25 mouse cellular contexts compared by ENCODE assay signal in the genomic region with DNA sequence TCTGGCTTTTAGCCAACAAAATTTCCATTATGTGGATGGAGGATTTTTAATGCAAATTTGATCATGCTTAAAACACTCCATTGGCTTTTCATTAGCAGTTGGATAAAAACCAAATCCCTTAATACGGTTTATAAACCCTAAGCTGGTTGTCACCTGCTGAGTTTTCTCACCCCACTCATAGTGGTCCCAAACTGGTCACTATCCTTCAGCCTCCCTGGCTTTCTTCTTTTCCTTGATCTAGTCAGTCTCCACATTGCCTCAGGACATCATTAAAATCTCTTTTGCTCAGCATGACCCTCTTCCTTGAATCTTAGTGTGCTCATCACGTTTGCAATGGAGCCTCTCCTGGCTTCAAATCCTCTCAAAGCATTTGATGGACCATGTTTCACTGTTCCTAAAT.
DNase-seq lines count a peak whose midpoint lies in the region; ATAC-seq and TF ChIP-seq lines count a peak whose summit lies in the region.
"Had no signal": no experiment of that assay in that cellular context is flagged by ENCODE, and none has a peak within 500 bp of the region (broad histone marks: within the 10 kb centered on the region; RNA-seq: fewer than 3 reads in every experiment).

No protein-coding gene starts in this region.

- no peaks in the 10 kb centered on the region for H3K36me3 ChIP-seq in forebrain, embryonic 14.5 days (ENCODE audit: control insufficient read depth, insufficient read depth, low read length)
- no peaks in the 10 kb centered on the region for H3K36me3 ChIP-seq in forebrain, embryonic 13.5 days (ENCODE audit: poor library complexity, severe bottlenecking)
- no peaks in the 10 kb centered on the region for H3K36me3 ChIP-seq in midbrain, postnatal 0 days (ENCODE audit: insufficient read depth, low read length)
- H3K36me3 ChIP-seq in midbrain, embryonic 16.5 days (ENCODE audit: control insufficient read depth, insufficient read depth, low read length), result no peaks in the 10 kb centered on the region
- H3K36me3 ChIP-seq: forebrain, embryonic 10.5 days; forebrain, embryonic 15.5 days; G1E; heart, embryonic 12.5 days; heart, embryonic 15.5 days; hindbrain, embryonic 10.5 days; hindbrain, embryonic 13.5 days had no signal

- no peaks in the 10 kb centered on the region for H3K27me3 ChIP-seq in forebrain, embryonic 14.5 days (replicated peaks; ENCODE audit: control insufficient read depth, insufficient read depth, low read length)
- no peaks in the 10 kb centered on the region for H3K27me3 ChIP-seq in forebrain, embryonic 13.5 days
- no peaks in the 10 kb centered on the region for H3K27me3 ChIP-seq in midbrain, postnatal 0 days (ENCODE audit: insufficient read depth, low read length)
- no peaks in the 10 kb centered on the region for H3K27me3 ChIP-seq in midbrain, embryonic 16.5 days (ENCODE audit: control insufficient read depth, insufficient read depth, low read depth, low read length)
- H3K27me3 ChIP-seq: CH12.LX; forebrain, embryonic 15.5 days; heart, embryonic 12.5 days; heart, embryonic 15.5 days; hindbrain, embryonic 13.5 days; Patski had no signal

- 27% methylated on average over 2 of the region's 2 CpGs for WGBS in forebrain, embryonic 14.5 days
- WGBS in forebrain, embryonic 13.5 days, result 40% methylated on average over 2 of the region's 2 CpGs
- 38% methylated on average over 2 of the region's 2 CpGs for WGBS in midbrain, postnatal 0 days
- 31% methylated on average over 2 of the region's 2 CpGs for WGBS in midbrain, embryonic 16.5 days

- no peak overlapping the region for H3K4me3 ChIP-seq in forebrain, embryonic 14.5 days (ENCODE audit: low read depth, low read length)
- H3K4me3 ChIP-seq in forebrain, embryonic 13.5 days, result no peak overlapping the region
- H3K4me3 ChIP-seq in midbrain, postnatal 0 days (ENCODE audit: low read depth, low read length), result no peak overlapping the region
- no peak overlapping the region for H3K4me3 ChIP-seq in midbrain, embryonic 16.5 days (ENCODE audit: low read depth, low read length)
- H3K4me3 ChIP-seq: forebrain, embryonic 10.5 days; forebrain, embryonic 15.5 days; heart, embryonic 12.5 days; heart, embryonic 15.5 days; hindbrain, embryonic 10.5 days; hindbrain, embryonic 13.5 days had no signal

- no peak overlapping the region for H3K4me2 ChIP-seq in forebrain, embryonic 14.5 days (ENCODE audit: low read length)
- H3K4me2 ChIP-seq in forebrain, embryonic 13.5 days, result no peak overlapping the region
- H3K4me2 ChIP-seq in midbrain, postnatal 0 days (ENCODE audit: low read depth, low read length, poor library complexity, severe bottlenecking), result no peak overlapping the region
- H3K4me2 ChIP-seq in midbrain, embryonic 16.5 days (ENCODE audit: low read length), result no peak overlapping the region
- H3K4me2 ChIP-seq: forebrain, embryonic 15.5 days; heart, embryonic 12.5 days; heart, embryonic 15.5 days; hindbrain, embryonic 13.5 days had no signal

- DNase-seq in forebrain, embryonic 14.5 days (ENCODE audit: low spot score), result peak; percentile 31
- peak; percentile 4 for DNase-seq in kidney, postnatal 14 days
- DNase-seq in kidney, postnatal 36 days, result no peak
- DNase-seq in midbrain, postnatal 0 days (ENCODE audit: low spot score), result peak; percentile 27
- DNase-seq: adrenal gland, postnatal 10 days; adrenal gland, postnatal 36 days; B cell, adult 2 months; cerebellum, adult 11 months; cerebellum, adult 2 months; cerebellum, adult 9-11 months; gastrocnemius, postnatal 25 days; heart, adult 18-20 months; heart, postnatal 10 days; heart, postnatal 36 days had no signal

- H3K27ac ChIP-seq in forebrain, embryonic 14.5 days (ENCODE audit: low read depth, low read length), result no peak overlapping the region
- no peak overlapping the region for H3K27ac ChIP-seq in forebrain, embryonic 13.5 days
- H3K27ac ChIP-seq in midbrain, postnatal 0 days (ENCODE audit: low read depth, low read length), result no peak overlapping the region
- H3K27ac ChIP-seq in midbrain, embryonic 16.5 days (ENCODE audit: low read length), result no peak overlapping the region
- H3K27ac ChIP-seq: forebrain, embryonic 10.5 days; forebrain, embryonic 15.5 days; heart, embryonic 15.5 days; hindbrain, embryonic 10.5 days; hindbrain, embryonic 13.5 days had no signal

- ATAC-seq in forebrain, embryonic 14.5 days, result no peak
- no peak for ATAC-seq in forebrain, embryonic 13.5 days
- no peak for ATAC-seq in midbrain, postnatal 0 days (ENCODE audit: low FRiP score)
- no peak; the same call in 1 of the 2 replicates for ATAC-seq in midbrain, embryonic 16.5 days
- ATAC-seq: forebrain, embryonic 15.5 days; Patski had no signal

- H3K9me3 ChIP-seq in forebrain, embryonic 14.5 days (replicated peaks; ENCODE audit: control insufficient read depth, low read length), result no peaks in the 10 kb centered on the region
- H3K9me3 ChIP-seq in forebrain, embryonic 13.5 days (replicated peaks), result no peaks in the 10 kb centered on the region
- H3K9me3 ChIP-seq in midbrain, postnatal 0 days (ENCODE audit: low read length), result no peaks in the 10 kb centered on the region
- H3K9me3 ChIP-seq in midbrain, embryonic 16.5 days (replicated peaks; ENCODE audit: control insufficient read depth, low read length, poor library complexity, severe bottlenecking), result no peaks in the 10 kb centered on the region
- H3K9me3 ChIP-seq: forebrain, embryonic 10.5 days; forebrain, embryonic 15.5 days; G1E; heart, embryonic 12.5 days; heart, embryonic 15.5 days; hindbrain, embryonic 10.5 days; hindbrain, embryonic 13.5 days had no signal

- no peak overlapping the region for H3K9ac ChIP-seq in forebrain, embryonic 14.5 days (ENCODE audit: low read length)
- H3K9ac ChIP-seq in forebrain, embryonic 13.5 days, result no peak overlapping the region
- H3K9ac ChIP-seq in midbrain, postnatal 0 days (replicated peaks; ENCODE audit: low read length, poor library complexity, severe bottlenecking), result no peak overlapping the region
- no peak overlapping the region for H3K9ac ChIP-seq in midbrain, embryonic 16.5 days (ENCODE audit: low read depth, low read length)
- H3K9ac ChIP-seq: forebrain, embryonic 15.5 days; heart, embryonic 12.5 days; heart, embryonic 15.5 days; hindbrain, embryonic 13.5 days had no signal

- no peaks in the 10 kb centered on the region for H3K4me1 ChIP-seq in forebrain, embryonic 14.5 days (ENCODE audit: control insufficient read depth, insufficient read depth, low read length)
- H3K4me1 ChIP-seq in forebrain, embryonic 13.5 days, result no peaks in the 10 kb centered on the region
- no peaks in the 10 kb centered on the region for H3K4me1 ChIP-seq in midbrain, postnatal 0 days (ENCODE audit: insufficient read depth, low read length)
- no peaks in the 10 kb centered on the region for H3K4me1 ChIP-seq in midbrain, embryonic 16.5 days (ENCODE audit: control insufficient read depth, insufficient read depth, low read length)
- H3K4me1 ChIP-seq: forebrain, embryonic 15.5 days; heart, embryonic 12.5 days; heart, embryonic 15.5 days; hindbrain, embryonic 10.5 days; hindbrain, embryonic 13.5 days had no signal

- TF ChIP-seq CTCF in midbrain, postnatal 0 days (IDR thresholded peaks at IDR 0.05), result no peak

Comparison
In these comparisons a context has a peak if more than half of its experiments do, and no peak if none do; other contexts are left out.
1. DNase-seq: peak in forebrain, embryonic 14.5 days (single experiment), kidney, postnatal 14 days (single experiment) and midbrain, postnatal 0 days (single experiment); none in kidney, postnatal 36 days (0 of 2).